Mouse (Mus musculus): ENCODE measurements around the gene Ddn. TPM values are rescaled to one million over a fixed set of nuclear protein-coding genes. Genes with fewer than 3 reads are reported as not detected.

Ddn gene
- total RNA-seq, 1 experiment from 2014 or later = 0.12 TPM

Other genes starting within 250 kb of the Ddn start
- 105 and 123 TPM in 2 replicates for gene Ccnt1, start 238.6 kb downstream of the Ddn start, total RNA-seq (2017)
- 1.6 TPM in 1 of 2 replicates, not detected in the other for gene 4930415O20Rik, start 238.5 kb downstream of the Ddn start, total RNA-seq (2017)
- gene Adcy6, start 199.4 kb downstream of the Ddn start, total RNA-seq (2017) = 2.0 and 2.8 TPM in 2 replicates
- not detected in 2 replicates for gene Cacnb3, start 178.7 kb downstream of the Ddn start, total RNA-seq (2017)
- 109 and 114 TPM in 2 replicates for gene Ddx23, start 146.6 kb downstream of the Ddn start, total RNA-seq (2017)
- gene Rnd1, start 132.0 kb downstream of the Ddn start, total RNA-seq (2017) = 13.8 and 16.5 TPM in 2 replicates
- gene Ccdc65, start 101.3 kb downstream of the Ddn start, total RNA-seq (2017) = not detected in 2 replicates
- gene Fkbp11, start 81.3 kb downstream of the Ddn start, total RNA-seq (2017) = 5.6 and 10.9 TPM in 2 replicates
- gene Arf3, start 46.3 kb downstream of the Ddn start, total RNA-seq (2017) = 53.5 and 60.3 TPM in 2 replicates
- gene Wnt10b, start 31.3 kb downstream of the Ddn start, total RNA-seq (2017) = 0.58 and 0.74 TPM in 2 replicates
- not detected in 2 replicates for gene Wnt1, start 19.6 kb downstream of the Ddn start, total RNA-seq (2017)
- gene Prkag1, start 22.0 kb upstream of the Ddn start, total RNA-seq (2017) = 107 and 111 TPM in 2 replicates
- gene Kmt2d, start 61.7 kb upstream of the Ddn start, total RNA-seq (2017) = 95.0 and 109 TPM in 2 replicates
- 18.3 and 20.0 TPM in 2 replicates for gene Rhebl1, start 85.0 kb upstream of the Ddn start, total RNA-seq (2017)
- gene Dhh, start 89.0 kb upstream of the Ddn start, total RNA-seq (2017) = 0.70 TPM in 1 of 2 replicates, not detected in the other
- gene Lmbr1l, start 108.7 kb upstream of the Ddn start, total RNA-seq (2017) = 144 and 182 TPM in 2 replicates
- gene Tuba1b, start 125.1 kb upstream of the Ddn start, total RNA-seq (2017) = 88.6 and 108 TPM in 2 replicates
- gene Gm49450, start 144.1 kb upstream of the Ddn start, total RNA-seq (2017) = 27.1 and 50.0 TPM in 2 replicates
- 92.1 and 114 TPM in 2 replicates for gene Tuba1a, start 144.2 kb upstream of the Ddn start, total RNA-seq (2017)
- 42.7 and 43.3 TPM in 2 replicates for gene Tuba1c, start 220.4 kb upstream of the Ddn start, total RNA-seq (2017)
- not detected in 2 replicates for gene Prph, start 245.7 kb upstream of the Ddn start, total RNA-seq (2017)

Data from neutrophil, adult 5-6 weeks (primary cell).